Mouse (Mus musculus): ENCODE data around the gene Dgcr8. TPM values are rescaled to one million over a fixed set of nuclear protein-coding genes. Genes with fewer than 3 reads are reported as not detected.

Gene Dgcr8
- polyA plus RNA-seq, 1 experiment from 2014 or later, result 36.3 TPM

DNA sequence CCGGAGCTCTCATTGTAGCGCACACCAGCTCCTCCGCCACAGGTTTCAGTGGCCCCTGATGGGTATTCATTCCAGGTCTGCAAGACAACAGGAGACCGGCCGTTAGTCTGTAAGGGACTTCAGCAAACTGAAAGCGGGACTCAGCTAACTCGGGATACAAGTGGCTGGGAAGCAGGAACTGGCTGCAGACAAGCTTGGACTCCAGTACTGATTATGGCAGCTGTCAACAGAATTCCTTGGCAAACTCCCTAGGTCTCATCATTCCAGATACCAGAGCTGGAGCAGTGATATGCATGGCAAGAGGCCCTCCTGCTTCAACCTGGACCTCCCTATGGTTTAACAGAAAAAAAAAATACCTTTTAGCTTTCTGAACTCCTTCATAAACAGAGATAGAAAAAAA is 74.2 kb downstream of the Dgcr8 start:
- peaks cover 4% of the 10 kb centered on the region; the same call in 1 of the 2 replicates for H3K27me3 ChIP-seq
- H3K9me3 ChIP-seq, result no peaks in the 10 kb centered on the region
- H3K4me1 ChIP-seq (replicated peaks), result peaks cover 68% of the 10 kb centered on the region
- ATAC-seq, result no peak
- H3K4me2 ChIP-seq (replicated peaks), result peak overlapping the region; percentile 61
- H3K4me3 ChIP-seq (replicated peaks), result peak overlapping the region; percentile 35
- H3K27ac ChIP-seq, result peak overlapping the region; percentile 95
- peak overlapping the region; percentile 64 for H3K9ac ChIP-seq (replicated peaks)
- H3K36me3 ChIP-seq, result no peaks in the 10 kb centered on the region
- 65% methylated on average over 7 of the region's 7 CpGs for WGBS

DNA sequence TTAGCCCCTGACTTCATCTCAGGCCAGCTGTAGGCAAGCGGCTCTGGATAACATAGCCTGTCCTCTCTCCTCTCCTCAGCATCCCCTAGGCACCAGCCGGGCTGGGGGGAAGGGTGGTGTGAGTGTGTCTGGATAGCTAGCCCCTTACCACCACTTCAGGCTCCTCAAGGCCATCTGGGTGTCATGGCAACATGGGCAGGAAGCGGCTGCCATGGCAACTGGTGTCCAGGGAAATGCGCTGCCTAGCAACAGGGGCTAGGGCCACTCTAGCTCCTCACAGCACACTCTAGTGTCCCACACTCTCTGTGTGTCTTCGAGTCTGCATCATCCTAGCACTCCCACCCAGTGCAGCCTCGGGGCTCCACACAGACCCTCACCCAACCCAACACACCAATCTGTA is 75.4 kb downstream of the Dgcr8 start:
- Histone ChIP-seq H3K27me3 (peaks cover 6% of the 10 kb centered on the region; the same call in 1 of the 2 replicates), H3K4me1 (replicated peaks) (peaks cover 62% of the 10 kb centered on the region), H3K9me3 (no peaks in the 10 kb centered on the region), H3K4me3 (replicated peaks) (peak overlapping the region; percentile 35), H3K4me2 (replicated peaks) (peak overlapping the region; percentile 61), H3K27ac (peak overlapping the region; percentile 95), H3K9ac (replicated peaks) (peak overlapping the region; percentile 64), H3K36me3 (no peaks in the 10 kb centered on the region)
- peak; percentile 97 for ATAC-seq
- WGBS, result 11% methylated on average over 6 of the region's 6 CpGs

DNA sequence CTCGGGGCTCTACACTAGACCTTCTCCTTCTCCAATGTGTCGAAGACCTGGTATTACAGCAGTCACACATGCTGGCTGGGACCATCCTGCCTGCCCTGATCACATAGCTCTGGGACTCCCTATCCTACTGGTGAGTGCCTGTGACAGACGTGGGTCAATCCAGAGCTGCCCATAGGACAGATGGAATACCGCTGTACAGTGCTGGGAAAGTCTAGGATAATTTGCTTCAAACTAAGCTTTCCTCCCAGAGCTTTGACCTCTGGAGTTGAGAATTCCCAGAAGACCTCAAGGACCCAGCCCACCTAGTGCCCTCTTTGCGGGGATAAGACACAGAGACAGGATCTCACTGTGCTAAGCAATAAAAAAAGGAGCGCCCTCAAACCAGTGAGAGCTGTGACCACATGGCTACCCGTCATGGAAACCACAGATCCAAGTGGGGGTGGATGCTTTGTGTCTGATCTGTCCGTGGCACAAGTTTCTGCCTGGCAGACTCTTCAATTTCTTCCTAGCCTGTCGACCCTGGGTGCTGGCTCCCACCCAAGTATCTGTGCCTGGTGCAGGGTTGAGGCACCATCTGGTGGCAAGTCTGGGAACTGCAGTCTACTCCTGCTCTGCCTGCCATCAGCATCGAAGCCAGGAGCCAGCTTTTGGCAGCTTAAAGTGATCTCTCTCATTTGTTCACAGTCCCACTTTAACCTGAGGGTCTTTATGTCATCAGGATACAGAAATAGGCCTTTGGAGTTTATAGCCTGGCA is 77.5 kb downstream of the Dgcr8 start:
- Histone ChIP-seq H3K27me3 (peaks cover 6% of the 10 kb centered on the region; the same call in 1 of the 2 replicates), H3K27ac (0 out of 2 replicates have a peak overlapping the region, but pooled peaks have one; percentile 95), H3K4me1 (replicated peaks) (peaks cover 56% of the 10 kb centered on the region), H3K36me3 (no peaks in the 10 kb centered on the region), H3K9me3 (no peaks in the 10 kb centered on the region), H3K4me3 (replicated peaks) (no peak overlapping the region), H3K9ac (replicated peaks) (peak overlapping the region; percentile 14; the same call in 1 of the 2 replicates), H3K4me2 (replicated peaks) (no peak overlapping the region)
- WGBS, result 50% methylated on average over 10 of the region's 10 CpGs
- ATAC-seq, result no peak

DNA sequence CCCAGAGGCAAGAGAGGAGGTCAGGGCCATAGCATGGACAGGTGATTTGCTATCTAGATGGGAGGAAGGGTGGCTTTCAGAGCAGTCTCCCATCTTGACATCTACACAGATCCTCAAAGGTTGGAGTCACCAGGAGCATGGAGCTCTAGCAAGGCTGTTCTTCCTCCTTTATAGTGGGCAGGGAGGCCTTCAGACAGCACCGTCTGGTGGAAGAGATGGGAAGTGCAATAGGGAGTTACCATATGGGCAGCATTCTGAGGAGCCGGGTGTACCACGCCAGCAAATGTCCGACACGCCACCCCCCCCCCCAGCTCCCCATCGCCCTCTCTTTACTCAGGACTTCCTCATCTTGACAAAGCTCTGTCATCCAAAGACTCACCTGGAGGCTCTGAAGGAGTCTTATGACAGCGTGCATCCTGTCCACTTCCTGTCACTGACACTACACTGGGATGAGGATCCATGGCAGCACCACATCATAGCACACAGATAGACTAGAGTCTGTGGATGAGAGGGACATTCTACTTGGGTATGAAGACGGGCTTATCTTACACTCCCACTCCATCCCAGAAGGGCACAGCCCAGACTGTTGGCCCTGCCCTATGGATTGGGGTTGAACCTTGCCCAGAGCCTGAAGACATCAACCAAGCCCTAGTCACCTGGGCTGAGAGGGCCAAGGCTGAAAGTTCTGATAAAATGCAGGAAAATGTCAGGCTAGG is 78.2 kb downstream of the Dgcr8 start:
- ATAC-seq, result no peak
- peak overlapping the region; percentile 14; the same call in 1 of the 2 replicates for H3K9ac ChIP-seq (replicated peaks)
- 21% methylated on average over 8 of the region's 8 CpGs for WGBS

More for the DNA sequence above, 78.2 kb downstream of the Dgcr8 start:
- Histone ChIP-seq H3K4me3 (replicated peaks) (no peak overlapping the region), H3K4me1 (replicated peaks) (peaks cover 50% of the 10 kb centered on the region), H3K36me3 (no peaks in the 10 kb centered on the region), H3K27me3 (peaks cover 6% of the 10 kb centered on the region; the same call in 1 of the 2 replicates), H3K9me3 (no peaks in the 10 kb centered on the region), H3K27ac (no peak overlapping the region), H3K4me2 (replicated peaks) (no peak overlapping the region)

MicroRNA genes within 50 kb of the gene (microRNA counts, 519-probe panel; counts per million panel counts)
- microRNA mmu-miR-1306, result 1,504 counts per million, percentile 58 among the panel's probes with 10 or more counts
- microRNA mmu-miR-185, result 4,293 counts per million, percentile 79 among the panel's probes with 10 or more counts

Small RNA genes within 50 kb of the gene (microRNA-seq; reads per million reads assigned to microRNA genes)
- gene Gm24572, result not detected
- gene Mir1306, result 310 reads per million, percentile 65 among the genes with 10 or more reads in this experiment
- 503 reads per million, percentile 71 among the genes with 10 or more reads in this experiment for gene Mir185

Other genes starting within 250 kb of the Dgcr8 start
- gene Dgcr6, start 236.4 kb downstream of the Dgcr8 start, polyA plus RNA-seq (2015; fragmentation: Nextera tagmentation; extraction: Ambion mirVana), result 173 and 179 TPM in 2 replicates
- gene Prodh, start 199.0 kb downstream of the Dgcr8 start, polyA plus RNA-seq (2015; fragmentation: Nextera tagmentation; extraction: Ambion mirVana), result 4.9 and 5.2 TPM in 2 replicates
- gene Rtn4r, start 161.6 kb downstream of the Dgcr8 start, polyA plus RNA-seq (2015; fragmentation: Nextera tagmentation; extraction: Ambion mirVana), result 10.4 and 13.4 TPM in 2 replicates
- 0.09 TPM in 1 of 2 replicates, not detected in the other for gene Ccdc188, start 71.4 kb downstream of the Dgcr8 start, polyA plus RNA-seq (2015; fragmentation: Nextera tagmentation; extraction: Ambion mirVana)
- 10.1 and 11.9 TPM in 2 replicates for gene Zdhhc8, start 54.1 kb downstream of the Dgcr8 start, polyA plus RNA-seq (2015; fragmentation: Nextera tagmentation; extraction: Ambion mirVana)
- gene Trmt2a, start 40.6 kb downstream of the Dgcr8 start, polyA plus RNA-seq (2015; fragmentation: Nextera tagmentation; extraction: Ambion mirVana), result 100 and 115 TPM in 2 replicates
- gene Ranbp1, start 40.5 kb downstream of the Dgcr8 start, polyA plus RNA-seq (2015; fragmentation: Nextera tagmentation; extraction: Ambion mirVana), result 519 and 564 TPM in 2 replicates
- gene Gm49776, start 30.9 kb downstream of the Dgcr8 start, polyA plus RNA-seq (2015; fragmentation: Nextera tagmentation; extraction: Ambion mirVana), result not detected in 2 replicates
- 63.1 and 66.5 TPM in 2 replicates for gene Tango2, start 58.9 kb upstream of the Dgcr8 start, polyA plus RNA-seq (2015; fragmentation: Nextera tagmentation; extraction: Ambion mirVana)
- gene Arvcf, start 58.9 kb upstream of the Dgcr8 start, polyA plus RNA-seq (2015; fragmentation: Nextera tagmentation; extraction: Ambion mirVana), result 109 and 111 TPM in 2 replicates
- 25.9 and 28.6 TPM in 2 replicates for gene Txnrd2, start 137.1 kb upstream of the Dgcr8 start, polyA plus RNA-seq (2015; fragmentation: Nextera tagmentation; extraction: Ambion mirVana)
- gene Comt, start 137.6 kb upstream of the Dgcr8 start, polyA plus RNA-seq (2015; fragmentation: Nextera tagmentation; extraction: Ambion mirVana), result 75.7 and 78.8 TPM in 2 replicates
- gene Gnb1l, start 209.5 kb upstream of the Dgcr8 start, polyA plus RNA-seq (2015; fragmentation: Nextera tagmentation; extraction: Ambion mirVana), result 12.9 and 16.0 TPM in 2 replicates
- 3.9 and 4.5 TPM in 2 replicates for gene Rtl10, start 209.7 kb upstream of the Dgcr8 start, polyA plus RNA-seq (2015; fragmentation: Nextera tagmentation; extraction: Ambion mirVana)

Measured in midbrain, embryonic 13.5 days (tissue).